Mouse (Mus musculus) layer of hippocampus, postnatal 36 days (tissue): ENCODE results near the gene H2afx. TPM values are rescaled to one million over a fixed set of nuclear protein-coding genes. Genes with fewer than 3 reads are reported as not detected.
"Not testable (repeated sequence)": the region's sequence is repeated elsewhere in the genome, so short reads cannot be mapped to it uniquely, and the experiment has no call there.

Experiments used
- DNase-seq, 2 experiments: peaks; one replicate each; pipeline ENCODE4 v3.0.0; 2022
- total RNA-seq, 2 experiments: library from RNA; stranded (reverse); gene quantifications; 2 replicates each; pipeline ENCODE4 v1.2.3; 2021

H2afx gene
- total RNA-seq, 2 experiments from 2014 or later = 43.4 to 49.9 TPM

GRCm38 (mm10) chr9:44318826-44319095 lies 15.7 kb upstream of the H2afx start:
- no peak for DNase-seq

GRCm38 (mm10) chr9:44319105-44319886 lies 15.2 kb upstream of the H2afx start:
- peak in 1 of 2 experiments; percentile 34 for DNase-seq

GRCm38 (mm10) chr9:44319887-44320798 lies 14.4 kb upstream of the H2afx start, which contains the start of gene C2cd2l:
C2cd2l (minus strand) TSS chr9:44320285.
- peak; percentile 87 for DNase-seq

- peak in 1 of 2 experiments; percentile 33 for DNase-seq
Observed at GRCm38 (mm10) chr9:44320799-44321133, 13.7 kb upstream of the H2afx start.

GRCm38 (mm10) chr9:44323656-44324055 lies 10.8 kb upstream of the H2afx start:
- not testable (repeated sequence) for DNase-seq

GRCm38 (mm10) chr9:44324147-44324546 lies 10.3 kb upstream of the H2afx start:
- no peak for DNase-seq

GRCm38 (mm10) chr9:44325032-44325767 lies 9.3 kb upstream of the H2afx start:
- DNase-seq = not testable (repeated sequence)

- no peak for DNase-seq
Observed at GRCm38 (mm10) chr9:44325768-44326370, 8.6 kb upstream of the H2afx start, which contains the start of gene Dpagt1. Dpagt1 (plus strand) TSS chr9:44326019.

- DNase-seq = peak; percentile 85 to 86
Observed at GRCm38 (mm10) chr9:44326371-44327063, 8.0 kb upstream of the H2afx start.

- no peak for DNase-seq
Observed at GRCm38 (mm10) chr9:44327064-44327711, 7.3 kb upstream of the H2afx start.

GRCm38 (mm10) chr9:44327926-44328325 lies 6.6 kb upstream of the H2afx start:
- no peak for DNase-seq

- no peak for DNase-seq
Observed at GRCm38 (mm10) chr9:44330736-44331135, 3.8 kb upstream of the H2afx start.

- no peak for DNase-seq
Observed at GRCm38 (mm10) chr9:44332918-44333638, 1.4 kb upstream of the H2afx start.

- DNase-seq = no peak
Observed at GRCm38 (mm10) chr9:44335331-44336092, 1.0 kb downstream of the H2afx start.

- no peak for DNase-seq
Observed at GRCm38 (mm10) chr9:44336093-44336406, 1.6 kb downstream of the H2afx start.

- DNase-seq = not testable (repeated sequence)
Observed at GRCm38 (mm10) chr9:44336513-44336912, 2.0 kb downstream of the H2afx start.

- DNase-seq = no peak
Observed at GRCm38 (mm10) chr9:44336964-44337363, 2.5 kb downstream of the H2afx start.

GRCm38 (mm10) chr9:44337436-44338169 lies 3.1 kb downstream of the H2afx start:
- no peak for DNase-seq

GRCm38 (mm10) chr9:44338574-44338973 lies 4.1 kb downstream of the H2afx start:
- DNase-seq = no peak
